Mouse (Mus musculus): ENCODE measurements around the gene Rbm34. TPM values are rescaled to one million over a fixed set of nuclear protein-coding genes. Genes with fewer than 3 reads are reported as not detected.

The Rbm34 gene
- total and polyA plus RNA-seq, 3 experiments: 24.8 to 42.7 (median 42.3) TPM

- Histone ChIP-seq H3K27ac (ENCODE audit: insufficient read depth, low read depth) (no peak overlapping the region), H3K9me3 (replicated peaks; ENCODE audit: low read length) (no peaks in the 10 kb centered on the region), H3K36me3 (replicated peaks in 1 of 2; ENCODE audit: control insufficient read depth in 1 of 2, insufficient read depth in 1 of 2, low read length in 1 of 2) (peaks cover 71 to 94% of the 10 kb centered on the region in 2 experiments), H3K4me3 (replicated peaks in 1 of 3; ENCODE audit: low read depth in 2 of 3, low read length in 2 of 3, poor library complexity in 1 of 3) (no peak overlapping the region), H3K79me2 (replicated peaks; ENCODE audit: control insufficient read depth, extremely low read depth, insufficient read depth, poor library complexity, severe bottlenecking) (peaks cover 4% of the 10 kb centered on the region; the same call in 1 of the 2 replicates), H3K27me3 (replicated peaks) (no peaks in the 10 kb centered on the region), H3K4me2 (ENCODE audit: insufficient read depth, low read depth, poor library complexity, severe bottlenecking) (no peak overlapping the region), H3K4me1 (ENCODE audit: control insufficient read depth in 1 of 2, insufficient read depth in 2 of 2) (peaks cover 7 to 29% of the 10 kb centered on the region in 2 experiments; a peak in 3 of 4 replicates), H3K9ac (ENCODE audit: insufficient read depth, low read depth) (no peak overlapping the region)
- dilution Hi-C loops (cut with MboI; ENCODE audit: extremely low pct_ligation_motif_present, extremely low pct_unique_long_range_greater_than_20kb, low sequenced_read_pairs) (no loop called here), in situ Hi-C loops (cut with MboI; ENCODE audit: low pct_ligation_motif_present, low pct_unique_long_range_greater_than_20kb, low sequenced_read_pairs) (loop anchor here (5.0 to 10.0 kb wide), 2 partner anchors 334 to 432 kb away; partner anchors contain the start of gene Irf2bp2)
- DNase-seq (ENCODE audit: extremely low read depth): no peak
- TF ChIP-seq ZNF384 (IDR thresholded peaks at IDR 0.05; ENCODE audit: low read depth, low read length) (no peak), TCF12 (IDR thresholded peaks at IDR 0.05; ENCODE audit: low read depth, low read length) (no peak), TBP (conservative IDR thresholded peaks at IDR 0.05; ENCODE audit: low read depth, low read length) (no peak), KAT2A (IDR thresholded peaks at IDR 0.05; ENCODE audit: insufficient replicate concordance, low read length) (no peak), RAD21 (IDR thresholded peaks at IDR 0.05; ENCODE audit: low read depth, low read length) (no peak), NRF1 (IDR thresholded peaks at IDR 0.05; ENCODE audit: low read depth, low read length) (no peak), USF2 (conservative IDR thresholded peaks at IDR 0.05; ENCODE audit: low read depth, low read length) (no peak), USF1 (IDR thresholded peaks at IDR 0.05; ENCODE audit: low read depth, low read length) (no peak), IRF4 (IDR thresholded peaks at IDR 0.05; ENCODE audit: low read depth, low read length) (no peak), ZKSCAN1 (IDR thresholded peaks at IDR 0.05; ENCODE audit: borderline replicate concordance, low read depth, low read length) (no peak), UBTF (IDR thresholded peaks at IDR 0.05; ENCODE audit: low read depth, low read length) (no peak), CHD1 (IDR thresholded peaks at IDR 0.05; ENCODE audit: low read depth, low read length) (no peak), JUND (conservative IDR thresholded peaks at IDR 0.05; ENCODE audit: low read depth, low read length) (no peak), CHD2 (IDR thresholded peaks at IDR 0.05; ENCODE audit: low read length) (no peak), EP300 (IDR thresholded peaks at IDR 0.05; ENCODE audit: low read length) (no peak), CTCF (conservative IDR thresholded peaks at IDR 0.05 in 1 of 2, IDR thresholded peaks at IDR 0.05 in 1 of 2; ENCODE audit: low read depth in 2 of 2, low read length in 2 of 2) (no peak), ZC3H11A (IDR thresholded peaks at IDR 0.05; ENCODE audit: low read depth, low read length) (no peak), MAX (IDR thresholded peaks at IDR 0.05; ENCODE audit: low read length) (no peak), MYC (IDR thresholded peaks at IDR 0.05; ENCODE audit: low read depth, low read length) (no peak), ZMIZ1 (IDR thresholded peaks at IDR 0.05; ENCODE audit: low read depth, low read length) (no peak)
Observed at GRCm38 (mm10) chr8:126928755-126929505, 41.9 kb downstream of the Rbm34 start.

- Histone ChIP-seq H3K27me3 (replicated peaks) (no peaks in the 10 kb centered on the region), H3K9ac (ENCODE audit: insufficient read depth, low read depth) (no peak overlapping the region), H3K4me2 (ENCODE audit: insufficient read depth, low read depth, poor library complexity, severe bottlenecking) (no peak overlapping the region), H3K4me3 (replicated peaks in 1 of 3; ENCODE audit: low read depth in 2 of 3, low read length in 2 of 3, poor library complexity in 1 of 3) (no peak overlapping the region), H3K79me2 (replicated peaks; ENCODE audit: control insufficient read depth, extremely low read depth, insufficient read depth, poor library complexity, severe bottlenecking) (no peaks in the 10 kb centered on the region), H3K36me3 (replicated peaks in 1 of 2; ENCODE audit: control insufficient read depth in 1 of 2, insufficient read depth in 1 of 2, low read length in 1 of 2) (peaks cover 65 to 91% of the 10 kb centered on the region in 2 experiments), H3K27ac (ENCODE audit: insufficient read depth, low read depth) (no peak overlapping the region), H3K4me1 (ENCODE audit: control insufficient read depth in 1 of 2, insufficient read depth in 2 of 2) (peaks cover 4 to 21% of the 10 kb centered on the region in 2 experiments; a peak in 3 of 4 replicates), H3K9me3 (replicated peaks; ENCODE audit: low read length) (no peaks in the 10 kb centered on the region)
- no peak for DNase-seq (ENCODE audit: extremely low read depth)
- in situ Hi-C loops (cut with MboI; ENCODE audit: low pct_ligation_motif_present, low pct_unique_long_range_greater_than_20kb, low sequenced_read_pairs) (loop anchor here (5.0 to 10.0 kb wide), 2 partner anchors 333 to 431 kb away; partner anchors contain the start of gene Irf2bp2), dilution Hi-C loops (cut with MboI; ENCODE audit: extremely low pct_ligation_motif_present, extremely low pct_unique_long_range_greater_than_20kb, low sequenced_read_pairs) (no loop called here)
- TF ChIP-seq USF1 (IDR thresholded peaks at IDR 0.05; ENCODE audit: low read depth, low read length): no peak
- TF ChIP-seq IRF4 (IDR thresholded peaks at IDR 0.05; ENCODE audit: low read depth, low read length): no peak
Observed at GRCm38 (mm10) chr8:126928028-126928427, 42.8 kb downstream of the Rbm34 start.

Measured in CH12.LX (cell line).